In the genomic region with DNA sequence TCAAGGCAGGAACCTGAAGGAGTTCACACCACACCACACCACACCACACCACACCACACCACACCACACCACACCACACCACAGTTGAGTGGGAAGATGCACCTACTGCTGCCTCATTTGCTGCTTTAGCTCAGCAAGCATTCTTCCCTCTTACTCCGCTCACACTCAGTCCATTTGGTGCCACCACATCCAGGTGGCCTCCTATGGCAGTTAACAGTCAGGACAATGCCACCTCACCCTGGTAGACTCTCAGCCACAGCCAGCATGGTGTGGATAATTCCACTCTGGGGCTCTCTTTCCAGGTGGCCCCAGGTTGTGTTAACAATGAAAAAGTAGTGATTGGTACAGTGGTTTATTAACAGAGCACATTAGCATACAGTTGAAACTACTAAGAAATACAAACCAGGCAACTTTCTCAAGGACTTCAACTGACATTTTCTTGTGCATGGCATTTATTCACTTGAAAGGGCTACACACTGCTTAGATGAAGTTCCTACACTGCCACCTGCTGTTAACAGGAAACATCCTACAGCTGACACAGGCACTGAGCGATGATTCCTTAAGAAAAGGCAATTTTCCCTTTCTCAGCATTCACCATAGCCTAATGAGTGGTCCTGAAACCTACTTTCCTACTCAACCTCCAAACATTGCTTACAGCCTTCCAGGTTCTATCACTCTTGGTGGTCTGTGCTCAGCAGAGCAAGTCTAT, we compare ENCODE assay signal across 8 mouse cellular contexts. TPM values are rescaled to one million over a fixed set of nuclear protein-coding genes. Genes with fewer than 3 reads are reported as not detected.
DNase-seq lines count a peak whose midpoint lies in the region; ATAC-seq and TF ChIP-seq lines count a peak whose summit lies in the region.

No protein-coding gene starts in this region.

- H3K36me3 ChIP-seq in forebrain, embryonic 15.5 days, result peaks cover 58% of the 10 kb centered on the region
- H3K36me3 ChIP-seq in forebrain, embryonic 12.5 days (replicated peaks), result peaks cover 59% of the 10 kb centered on the region
- peaks cover 27% of the 10 kb centered on the region for H3K36me3 ChIP-seq in liver, postnatal 0 days (replicated peaks; ENCODE audit: insufficient read depth, low read length)
- peaks cover 63% of the 10 kb centered on the region for H3K36me3 ChIP-seq in liver, embryonic 12.5 days

- no peaks in the 10 kb centered on the region for H3K9me3 ChIP-seq in forebrain, embryonic 15.5 days
- H3K9me3 ChIP-seq in forebrain, embryonic 12.5 days, result no peaks in the 10 kb centered on the region
- no peaks in the 10 kb centered on the region for H3K9me3 ChIP-seq in liver, postnatal 0 days (ENCODE audit: low read length)
- no peaks in the 10 kb centered on the region for H3K9me3 ChIP-seq in liver, embryonic 12.5 days (replicated peaks)

- no peak overlapping the region for H3K9ac ChIP-seq in forebrain, embryonic 15.5 days (replicated peaks)
- no peak overlapping the region for H3K9ac ChIP-seq in forebrain, embryonic 12.5 days
- H3K9ac ChIP-seq in liver, postnatal 0 days (replicated peaks), result no peak overlapping the region
- no peak overlapping the region for H3K9ac ChIP-seq in liver, embryonic 12.5 days

- peak; percentile 68 for TF ChIP-seq CTCF in liver, postnatal 0 days (IDR thresholded peaks at IDR 0.05; ENCODE audit: low read depth)

- no peak for TF ChIP-seq EP300 in liver, postnatal 0 days (IDR thresholded peaks at IDR 0.05; ENCODE audit: low read depth)

- 72% methylated on average over 2 of the region's 2 CpGs for WGBS in forebrain, embryonic 15.5 days
- WGBS in forebrain, embryonic 12.5 days, result 69% methylated on average over 2 of the region's 2 CpGs
- WGBS in liver, postnatal 0 days (ENCODE audit: insufficient replicate concordance), result 68% methylated on average over 2 of the region's 2 CpGs
- 72% methylated on average over 2 of the region's 2 CpGs for WGBS in liver, embryonic 12.5 days (ENCODE audit: insufficient replicate concordance)

- no peaks in the 10 kb centered on the region for H3K27me3 ChIP-seq in forebrain, embryonic 15.5 days
- H3K27me3 ChIP-seq in forebrain, embryonic 12.5 days, result no peaks in the 10 kb centered on the region
- no peaks in the 10 kb centered on the region for H3K27me3 ChIP-seq in liver, postnatal 0 days (ENCODE audit: insufficient read depth, low read length)
- H3K27me3 ChIP-seq in liver, embryonic 12.5 days (replicated peaks), result no peaks in the 10 kb centered on the region

- peak; percentile 76 for ATAC-seq in forebrain, embryonic 15.5 days (replicated peaks)
- ATAC-seq in forebrain, embryonic 12.5 days (ENCODE audit: low FRiP score), result no peak
- no peak for ATAC-seq in liver, postnatal 0 days
- ATAC-seq in liver, embryonic 12.5 days, result no peak

- H3K27ac ChIP-seq in forebrain, embryonic 15.5 days (replicated peaks), result no peak overlapping the region
- no peak overlapping the region for H3K27ac ChIP-seq in forebrain, embryonic 12.5 days
- H3K27ac ChIP-seq in liver, postnatal 0 days (ENCODE audit: low read depth), result no peak overlapping the region
- H3K27ac ChIP-seq in liver, embryonic 12.5 days, result no peak overlapping the region

- DNase-seq in liver, postnatal 0 days, result no peak
- peak; percentile 67 for DNase-seq in adipocyte (ENCODE audit: low spot score)
- peak; percentile 43 to 44 for DNase-seq in kidney, postnatal 36 days
- peak; percentile 29 for DNase-seq in thymus, postnatal 25 days
- no peak for DNase-seq in ovary, adult 18-20 months (ENCODE audit: low spot score)

- no peak overlapping the region for H3K4me2 ChIP-seq in forebrain, embryonic 15.5 days (replicated peaks)
- H3K4me2 ChIP-seq in forebrain, embryonic 12.5 days, result no peak overlapping the region
- no peak overlapping the region for H3K4me2 ChIP-seq in liver, postnatal 0 days (ENCODE audit: low read depth, low read length)
- no peak overlapping the region for H3K4me2 ChIP-seq in liver, embryonic 12.5 days

- no peaks in the 10 kb centered on the region for H3K4me1 ChIP-seq in forebrain, embryonic 15.5 days
- no peaks in the 10 kb centered on the region for H3K4me1 ChIP-seq in forebrain, embryonic 12.5 days
- H3K4me1 ChIP-seq in liver, postnatal 0 days (ENCODE audit: insufficient read depth), result no peaks in the 10 kb centered on the region
- H3K4me1 ChIP-seq in liver, embryonic 12.5 days, result no peaks in the 10 kb centered on the region

- H3K4me3 ChIP-seq in forebrain, embryonic 15.5 days, result no peak overlapping the region
- no peak overlapping the region for H3K4me3 ChIP-seq in forebrain, embryonic 12.5 days (replicated peaks)
- no peak overlapping the region for H3K4me3 ChIP-seq in liver, postnatal 0 days (ENCODE audit: low read depth, low read length)
- H3K4me3 ChIP-seq in liver, embryonic 12.5 days, result no peak overlapping the region

RNA-seq across cellular contexts. Expression of a gene that starts 12.5 kb away (rescaled TPM):
- polyA plus RNA-seq in forebrain, embryonic 15.5 days (2015; fragmentation: Nextera tagmentation; extraction: Ambion mirVana), result 63.9 and 72.0 TPM in 2 replicates
- polyA plus RNA-seq in forebrain, embryonic 12.5 days (2016; fragmentation: Nextera tagmentation; extraction: Ambion mirVana), result 53.2 and 57.5 TPM in 2 replicates
- polyA plus RNA-seq in liver, postnatal 0 days (2015; fragmentation: Nextera tagmentation; extraction: Ambion mirVana), result 8.8 and 11.1 TPM in 2 replicates
- polyA plus RNA-seq in liver, embryonic 12.5 days (2016; fragmentation: Nextera tagmentation; extraction: Ambion mirVana), result 19.2 and 21.5 TPM in 2 replicates

RNA-seq across cellular contexts. Expression of a gene that starts 36.8 kb away (rescaled TPM):
- polyA plus RNA-seq in forebrain, embryonic 15.5 days (2015; fragmentation: Nextera tagmentation; extraction: Ambion mirVana), result 40.1 and 41.0 TPM in 2 replicates
- polyA plus RNA-seq in forebrain, embryonic 12.5 days (2016; fragmentation: Nextera tagmentation; extraction: Ambion mirVana), result 28.9 and 33.4 TPM in 2 replicates
- polyA plus RNA-seq in liver, postnatal 0 days (2015; fragmentation: Nextera tagmentation; extraction: Ambion mirVana), result 9.6 and 10.4 TPM in 2 replicates
- polyA plus RNA-seq in liver, embryonic 12.5 days (2016; fragmentation: Nextera tagmentation; extraction: Ambion mirVana), result 6.3 and 6.9 TPM in 2 replicates

Comparison
In these comparisons a context has a peak if more than half of its experiments do, and no peak if none do; other contexts are left out.
1. DNase-seq: peak in adipocyte (single experiment), kidney, postnatal 36 days (2 of 2) and thymus, postnatal 25 days (single experiment); none in liver, postnatal 0 days (single experiment) and ovary, adult 18-20 months (single experiment).